Mouse (Mus musculus) ovary, adult 18-20 months (tissue): ENCODE measurements around the gene Il21.

Experiments used
- DNase-seq: peaks from one replicate; pipeline ENCODE4 v3.0.0; 2022; ENCODE audit warnings: low spot score, mixed read lengths

Gene Il21

DNA sequence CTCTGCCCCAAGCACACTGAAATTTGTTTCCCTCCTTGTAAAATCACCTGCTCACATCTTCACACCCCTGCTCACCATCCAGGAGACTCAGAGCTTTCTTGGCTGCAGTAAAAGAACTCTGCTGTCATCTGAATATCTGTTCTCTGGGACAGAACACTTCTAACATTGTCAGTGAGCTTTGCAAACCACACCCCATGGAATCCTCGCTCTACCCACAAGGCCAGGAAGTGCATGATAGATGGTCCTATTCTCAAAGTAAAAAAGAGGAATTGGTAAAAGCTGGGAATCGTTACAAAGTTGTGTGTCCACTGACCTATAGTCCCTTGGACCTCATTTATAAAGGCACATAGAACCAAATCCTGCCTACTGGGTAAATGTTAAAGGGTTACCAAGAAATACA is 40.5 kb downstream of the Il21 start:
- DNase-seq = no peak

DNA sequence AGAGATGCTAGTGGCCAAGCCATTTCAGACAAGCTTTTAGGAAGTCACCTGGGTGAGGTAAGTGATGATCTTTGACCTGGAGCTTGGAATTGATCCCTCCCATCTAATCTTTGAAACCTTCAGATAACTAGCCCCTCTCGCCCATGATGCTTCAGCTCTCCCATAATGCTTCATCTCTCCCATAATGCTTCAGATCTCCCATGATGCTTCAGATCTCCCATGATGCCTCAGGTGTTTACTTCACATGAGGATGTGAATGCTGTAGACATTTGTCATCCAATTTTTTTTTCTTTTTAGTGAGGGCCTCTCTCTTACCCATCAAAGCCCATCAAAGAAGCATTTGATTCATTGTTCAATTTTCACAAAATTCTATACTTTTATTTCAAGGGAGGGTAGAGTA is 46.9 kb downstream of the Il21 start:
- no peak for DNase-seq

DNA sequence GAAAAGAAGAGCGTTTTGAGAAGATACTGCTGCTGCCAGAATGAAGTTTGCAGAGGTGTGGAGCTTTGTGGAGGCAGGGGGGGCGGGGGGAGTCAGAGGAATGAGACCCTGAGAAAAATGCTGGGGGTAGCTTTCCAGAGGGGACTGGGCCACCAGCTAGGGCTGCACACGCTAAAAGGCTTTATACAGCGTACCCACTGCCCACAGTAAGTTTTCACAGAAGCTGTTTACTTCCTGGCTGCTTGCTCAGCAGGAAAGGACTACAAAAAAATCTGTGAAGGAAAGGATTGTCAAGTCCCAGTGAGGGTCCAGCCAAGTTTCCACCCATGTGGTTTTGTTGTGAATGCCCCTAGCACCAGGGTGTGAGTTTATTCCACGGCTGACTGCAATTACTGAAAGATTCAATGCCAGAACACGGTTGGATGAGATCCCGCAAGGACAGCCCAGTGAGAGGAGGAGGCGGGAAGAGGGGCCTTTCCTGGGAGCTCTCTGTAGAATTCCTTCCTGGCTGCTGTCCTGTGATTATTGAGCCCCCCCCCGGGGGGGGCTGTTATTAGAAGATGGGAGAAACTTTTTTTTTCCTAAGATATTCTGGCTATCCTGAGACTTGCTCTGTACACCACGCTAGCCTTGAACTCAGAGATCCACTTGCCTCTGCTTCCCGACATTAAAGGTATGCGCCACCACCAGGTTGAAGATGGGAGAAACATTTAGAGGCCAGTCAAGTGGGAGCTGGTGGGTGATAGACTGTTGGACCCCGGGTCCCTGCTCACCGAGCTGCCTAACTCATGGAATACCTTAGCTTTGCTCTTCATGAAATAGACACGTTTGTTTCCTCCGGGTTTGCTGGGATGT is 49.8 kb downstream of the Il21 start:
- DNase-seq = peak; percentile 16

DNA sequence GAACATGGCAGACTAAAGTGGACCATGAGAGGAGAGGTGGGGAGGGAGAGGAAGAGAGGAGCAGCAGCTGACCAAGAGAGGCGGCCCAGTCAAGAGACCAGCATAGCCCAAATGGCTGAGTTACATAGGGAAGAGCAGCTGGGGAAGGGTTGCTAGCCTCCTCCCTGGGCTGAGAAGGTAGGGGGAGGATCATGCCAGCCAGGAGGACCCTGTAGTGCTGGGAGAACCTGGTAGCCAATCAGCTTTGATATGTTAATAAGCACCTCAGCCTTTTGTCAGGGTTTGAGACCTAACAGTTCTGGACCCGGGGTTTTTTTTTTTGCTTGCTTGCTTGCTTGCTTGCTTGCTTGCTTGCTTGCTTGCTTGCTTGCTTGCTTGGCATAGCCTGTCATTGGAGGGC is 51.4 kb downstream of the Il21 start:
- DNase-seq = no peak

DNA sequence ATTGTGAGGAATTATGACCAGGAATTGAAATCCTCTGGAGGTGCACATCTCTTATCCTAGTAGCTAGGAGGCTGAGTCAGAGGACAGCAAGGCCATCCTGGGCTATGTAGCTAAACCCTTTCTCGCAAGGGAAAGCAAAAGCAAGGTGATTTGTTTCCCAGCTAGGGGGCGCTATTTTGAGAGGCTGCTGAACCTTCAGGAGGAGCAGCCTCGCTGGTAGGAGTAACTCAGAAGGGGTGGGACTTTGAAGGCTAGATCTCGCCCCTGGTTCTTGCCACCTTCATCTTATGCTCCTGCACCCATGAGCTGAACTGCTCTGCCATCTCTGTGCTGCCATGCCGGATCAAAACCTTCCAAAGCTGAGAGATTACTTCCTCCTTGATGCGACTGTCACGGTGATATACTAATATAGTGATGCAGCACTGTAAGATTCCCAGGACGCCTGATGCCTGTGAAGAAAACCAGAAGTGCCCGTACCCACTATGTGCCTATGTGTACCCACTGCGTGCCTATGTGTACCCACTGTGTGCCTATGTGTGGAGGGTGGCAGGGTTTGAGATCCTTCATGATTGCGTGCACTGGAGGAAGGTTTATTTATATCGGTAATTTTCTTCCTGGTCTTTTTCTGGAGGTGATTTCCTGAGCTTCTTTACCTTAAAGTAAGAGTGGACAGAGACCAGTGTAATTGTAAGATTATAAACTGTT is 52.2 kb downstream of the Il21 start:
- DNase-seq = no peak

DNA sequence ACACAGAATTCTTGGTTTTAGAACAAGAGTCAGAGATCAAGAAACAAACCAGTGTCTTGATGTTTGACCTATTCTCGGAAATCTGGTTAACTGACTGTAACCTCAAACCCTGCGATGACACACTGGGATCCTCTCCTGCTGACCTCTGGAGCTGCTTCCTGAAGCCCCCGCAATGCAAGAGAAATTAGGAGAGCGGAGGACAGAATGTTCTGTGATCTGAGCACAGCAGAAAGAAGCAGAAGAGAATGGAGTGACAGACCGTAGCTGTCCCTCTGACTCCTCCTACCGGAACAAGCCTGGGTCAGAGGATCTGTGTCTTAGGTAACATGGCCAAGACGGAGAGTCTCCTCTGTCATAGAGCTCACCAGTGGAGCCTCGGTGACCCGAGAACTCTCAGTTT is 53.0 kb downstream of the Il21 start:
- no peak for DNase-seq

DNA sequence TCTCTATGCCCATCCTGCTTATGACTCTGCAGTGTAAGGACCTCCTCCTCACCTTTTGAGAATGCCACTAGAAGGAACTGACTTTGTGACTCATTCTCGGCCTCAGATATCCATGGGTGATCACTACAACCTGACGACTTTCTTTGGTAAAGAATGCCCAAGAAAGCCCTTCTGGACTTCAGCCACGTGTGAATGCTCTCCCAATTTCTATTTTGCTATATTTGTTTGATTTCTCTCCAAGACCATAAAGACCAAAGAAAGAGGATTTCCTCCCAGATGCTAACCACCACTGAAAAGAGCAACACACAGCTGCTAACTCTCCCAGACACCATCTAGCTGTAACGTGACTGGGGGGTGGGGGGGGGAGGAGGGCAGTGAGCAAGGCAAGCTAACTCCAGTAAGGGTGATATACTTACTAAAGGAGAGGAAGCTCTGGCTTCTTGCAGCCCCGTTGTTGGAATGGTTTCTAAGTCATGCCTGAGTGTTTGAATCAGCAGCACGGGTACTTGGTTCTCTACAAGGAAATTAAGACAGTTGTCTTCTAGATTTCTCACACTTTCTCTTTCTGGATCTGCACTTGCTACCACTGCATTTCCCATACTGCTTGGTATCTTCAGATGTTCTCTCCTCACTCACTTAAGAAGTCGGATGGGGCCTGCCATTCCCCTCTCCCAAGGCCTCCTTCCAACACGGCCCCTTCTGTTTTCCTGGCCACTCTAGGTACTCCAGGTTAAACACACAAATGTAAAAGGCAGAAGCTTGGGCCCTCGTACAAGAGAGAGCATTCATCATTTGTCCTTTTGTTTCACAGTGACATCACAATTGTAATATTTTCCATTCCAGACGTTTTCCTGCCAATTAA is 57.5 kb downstream of the Il21 start:
- DNase-seq = no peak

DNA sequence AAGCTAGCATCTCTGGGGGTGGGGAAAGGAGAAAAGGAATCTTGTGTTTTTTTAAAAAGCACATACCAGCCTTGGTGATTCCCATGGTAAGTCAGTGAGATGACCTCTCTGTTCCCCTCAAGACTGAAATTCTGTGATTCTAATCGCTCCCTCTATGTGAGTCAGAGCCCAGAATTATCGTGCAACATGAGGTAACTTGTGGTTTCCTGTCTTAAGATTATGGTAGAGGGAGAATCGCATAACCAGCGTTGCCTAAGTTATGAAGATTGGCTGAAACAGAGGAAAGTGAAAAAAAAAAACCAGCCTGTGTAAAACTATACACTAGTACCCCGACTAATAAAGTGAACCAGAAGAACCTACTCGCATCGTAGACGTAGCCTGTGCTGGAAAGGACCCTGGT is 59.2 kb downstream of the Il21 start:
- no peak for DNase-seq
